Mouse (Mus musculus): ENCODE measurements around the gene Evi5l. TPM values are rescaled to one million over a fixed set of nuclear protein-coding genes. Genes with fewer than 3 reads are reported as not detected.

Gene Evi5l
- total RNA-seq, 1 experiment from 2014 or later: 16.6 TPM

GRCm38 (mm10) chr8:4192807-4193587, 26.6 kb downstream of the Evi5l start:
- peak; percentile 79 for ATAC-seq (ENCODE audit: extremely low read depth, insufficient number of reproducible peaks, low FRiP score, poor library complexity, severe bottlenecking)

GRCm38 (mm10) chr8:4193588-4193894, 27.2 kb downstream of the Evi5l start:
- no peak for ATAC-seq (ENCODE audit: extremely low read depth, insufficient number of reproducible peaks, low FRiP score, poor library complexity, severe bottlenecking)

- peak; percentile 35; the same call in 1 of the 2 replicates for ATAC-seq (ENCODE audit: extremely low read depth, insufficient number of reproducible peaks, low FRiP score, poor library complexity, severe bottlenecking)
Measured at GRCm38 (mm10) chr8:4201321-4201720, 35.0 kb downstream of the Evi5l start.

- no peak for ATAC-seq (ENCODE audit: extremely low read depth, insufficient number of reproducible peaks, low FRiP score, poor library complexity, severe bottlenecking)
Measured at GRCm38 (mm10) chr8:4205246-4206123, 39.1 kb downstream of the Evi5l start.

DNA sequence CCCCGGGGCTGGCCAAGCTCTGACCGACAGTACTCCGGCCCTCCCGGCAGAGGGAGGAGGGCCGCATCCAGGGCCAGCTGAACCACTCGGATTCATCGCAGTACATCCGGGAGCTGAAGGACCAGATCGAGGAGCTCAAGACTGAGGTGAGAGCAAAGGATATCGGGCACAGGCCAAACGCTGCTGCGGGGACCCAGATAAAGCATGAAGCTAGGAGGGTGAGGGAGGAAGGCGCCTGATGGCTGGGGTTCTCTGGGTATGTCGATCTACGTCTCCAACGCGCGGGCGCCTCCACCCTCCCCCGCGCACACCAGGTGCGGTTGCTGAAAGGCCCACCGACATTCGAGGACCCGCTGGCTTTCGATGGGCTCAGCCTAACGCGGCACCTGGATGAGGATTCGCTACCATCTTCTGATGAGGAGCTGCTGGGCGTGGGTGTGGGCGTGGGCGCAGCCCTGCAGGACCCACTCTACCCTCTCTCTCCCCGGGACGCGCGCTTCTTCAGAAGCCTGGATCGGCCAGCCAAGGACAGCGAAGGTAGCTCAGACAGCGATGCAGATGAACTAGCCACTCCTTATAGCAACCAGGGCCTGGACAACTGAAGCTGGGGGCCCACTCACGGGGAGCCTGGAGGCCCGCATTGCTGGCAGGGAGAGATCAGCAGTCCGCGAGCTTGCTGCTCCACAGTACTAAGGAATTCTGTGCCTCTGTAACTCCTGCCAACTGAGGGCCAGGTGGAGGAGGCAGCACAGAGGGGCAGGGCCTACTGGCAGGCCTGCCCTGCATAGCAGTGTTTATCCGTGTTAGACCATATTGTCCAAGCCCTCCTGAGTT, 40.0 kb downstream of the Evi5l start:
- no peak for ATAC-seq (ENCODE audit: extremely low read depth, insufficient number of reproducible peaks, low FRiP score, poor library complexity, severe bottlenecking)

- ATAC-seq (ENCODE audit: extremely low read depth, insufficient number of reproducible peaks, low FRiP score, poor library complexity, severe bottlenecking): no peak
Measured at GRCm38 (mm10) chr8:4207016-4207350, 40.6 kb downstream of the Evi5l start.

- no peak for ATAC-seq (ENCODE audit: extremely low read depth, insufficient number of reproducible peaks, low FRiP score, poor library complexity, severe bottlenecking)
Measured at GRCm38 (mm10) chr8:4211097-4211496, 44.7 kb downstream of the Evi5l start.

DNA sequence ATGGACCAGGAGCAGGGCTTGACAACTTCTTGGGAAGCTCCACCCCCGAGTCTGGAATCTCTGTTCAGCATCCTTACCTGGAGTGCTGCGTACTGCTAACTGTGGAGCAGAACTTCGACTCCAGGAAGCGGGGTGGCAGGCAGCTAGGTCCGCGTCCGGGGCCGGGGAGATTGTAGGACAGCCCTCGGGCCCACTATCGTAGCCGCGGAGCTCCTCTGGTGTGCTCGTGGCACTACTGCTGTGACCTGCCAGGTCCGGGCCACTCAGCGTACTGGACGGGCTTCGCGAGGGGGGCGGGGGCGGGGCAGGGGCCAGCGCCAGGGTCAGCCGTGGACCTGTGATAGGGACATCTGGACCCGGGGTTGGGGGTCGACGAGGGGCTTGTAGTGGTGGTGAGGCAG, 46.4 kb downstream of the Evi5l start:
- peak; percentile 14; the same call in 1 of the 2 replicates for ATAC-seq (ENCODE audit: extremely low read depth, insufficient number of reproducible peaks, low FRiP score, poor library complexity, severe bottlenecking)

DNA sequence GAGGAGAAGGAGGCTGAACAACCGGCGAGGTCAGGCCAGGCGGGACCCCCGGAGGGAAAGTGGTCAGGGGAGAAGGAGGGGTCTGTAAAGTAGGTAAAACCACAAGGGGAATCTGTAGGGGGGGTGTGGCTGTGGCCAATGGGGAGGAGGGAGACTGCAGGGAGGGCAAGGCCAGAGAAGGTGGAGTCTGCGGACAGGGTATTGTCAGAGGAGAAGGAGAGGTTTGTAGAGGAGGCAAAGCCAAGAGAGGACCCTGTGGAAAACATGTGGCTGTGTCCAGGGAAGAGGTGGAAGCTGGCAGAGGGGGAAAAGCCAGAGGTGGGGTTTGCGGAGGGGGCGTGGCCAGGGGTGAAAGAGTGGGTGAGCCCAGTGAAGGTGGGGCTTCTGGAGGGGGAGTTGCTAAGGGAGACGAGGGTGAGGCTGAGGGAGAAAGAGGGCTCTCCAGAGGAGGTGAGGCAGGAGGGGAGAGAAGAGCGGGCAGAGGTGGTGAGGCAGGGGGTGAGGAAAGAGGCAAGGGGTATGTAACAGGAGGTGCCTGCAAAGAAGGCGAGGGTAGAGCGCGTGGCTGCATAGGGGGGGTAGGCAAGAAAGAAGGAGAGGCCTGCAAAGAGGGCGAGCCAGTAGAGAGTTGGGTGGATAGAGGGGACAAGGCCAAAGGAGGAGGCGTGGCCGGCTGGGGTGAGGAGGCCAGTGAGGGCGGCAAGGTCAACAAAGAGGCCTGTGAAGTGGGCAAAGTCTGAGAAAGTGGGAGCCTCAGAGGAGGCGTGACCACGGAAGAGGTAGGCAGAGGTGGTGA, 47.0 kb downstream of the Evi5l start:
- ATAC-seq (ENCODE audit: extremely low read depth, insufficient number of reproducible peaks, low FRiP score, poor library complexity, severe bottlenecking): 0 out of 2 replicates have a peak, but pooled peaks have one; percentile 14

- peak; percentile 68 for ATAC-seq (ENCODE audit: extremely low read depth, insufficient number of reproducible peaks, low FRiP score, poor library complexity, severe bottlenecking)
Measured at GRCm38 (mm10) chr8:4214006-4214980, 47.9 kb downstream of the Evi5l start.

GRCm38 (mm10) chr8:4216296-4216695, 49.9 kb downstream of the Evi5l start:
- no peak for ATAC-seq (ENCODE audit: extremely low read depth, insufficient number of reproducible peaks, low FRiP score, poor library complexity, severe bottlenecking)

GRCm38 (mm10) chr8:4216791-4217621, 50.6 kb downstream of the Evi5l start, which contains the start of gene Prr36:
Gene Prr36 (minus strand): TSS chr8:4217459.
- ATAC-seq (ENCODE audit: extremely low read depth, insufficient number of reproducible peaks, low FRiP score, poor library complexity, severe bottlenecking): no peak

DNA sequence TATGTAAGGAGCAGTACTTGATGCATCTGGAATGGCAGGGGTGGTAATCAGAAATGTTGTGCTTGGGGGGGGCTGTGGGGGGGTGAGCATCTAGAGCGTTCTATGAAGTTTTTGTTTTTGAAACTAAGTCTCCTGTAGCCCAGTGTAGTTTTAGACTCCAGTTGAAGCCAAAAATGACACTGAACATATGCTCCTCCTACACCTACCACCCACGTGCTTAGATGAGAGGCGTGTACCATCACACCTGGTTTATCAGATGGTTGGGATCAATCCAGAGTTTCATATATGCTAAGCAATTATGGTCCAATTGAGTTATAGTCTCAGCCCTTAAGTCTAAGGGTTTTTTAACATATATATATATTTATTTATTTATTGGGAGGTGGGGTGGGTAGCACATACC, 53.2 kb downstream of the Evi5l start:
- ATAC-seq (ENCODE audit: extremely low read depth, insufficient number of reproducible peaks, low FRiP score, poor library complexity, severe bottlenecking): no peak

DNA sequence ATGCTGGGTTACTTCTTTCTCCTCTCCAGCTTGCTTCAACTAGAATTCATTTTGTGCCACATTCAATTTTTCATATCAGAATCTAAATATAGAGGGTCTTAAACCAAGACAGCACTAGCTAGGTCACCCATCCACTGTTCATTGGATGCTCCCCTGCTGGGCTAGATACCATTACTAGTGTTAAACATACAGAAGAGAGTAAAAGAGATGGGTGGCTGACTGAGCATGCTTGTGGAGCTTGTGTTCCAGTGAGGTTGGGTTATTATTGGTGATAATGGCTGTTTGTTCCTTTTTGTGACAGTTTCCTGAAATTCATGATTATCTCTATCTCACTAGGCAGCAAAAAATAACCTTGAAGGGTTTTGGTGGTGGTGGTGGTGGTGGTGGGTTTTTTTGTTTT, 55.7 kb downstream of the Evi5l start:
- ATAC-seq (ENCODE audit: extremely low read depth, insufficient number of reproducible peaks, low FRiP score, poor library complexity, severe bottlenecking): no peak

DNA sequence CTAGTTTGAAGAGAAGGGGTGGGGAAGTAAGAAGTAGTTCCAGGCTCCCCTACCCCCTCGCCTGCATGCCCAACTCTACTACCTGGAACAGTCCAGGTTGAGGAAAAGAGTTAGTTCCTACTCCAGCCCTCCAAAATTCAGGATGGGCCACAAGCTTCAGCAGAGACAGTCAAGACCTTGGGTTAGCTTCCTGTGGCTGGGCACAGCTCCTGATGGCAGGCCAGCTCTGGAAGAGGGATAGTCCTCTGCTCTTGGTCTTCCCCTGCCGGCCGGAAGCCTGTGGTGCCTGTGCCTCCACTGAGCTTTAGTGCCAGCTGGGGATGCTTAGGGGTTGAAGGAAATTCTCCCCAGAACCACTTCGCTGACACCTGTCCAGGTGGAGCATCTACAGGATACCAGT, 60.0 kb downstream of the Evi5l start:
- ATAC-seq (ENCODE audit: extremely low read depth, insufficient number of reproducible peaks, low FRiP score, poor library complexity, severe bottlenecking): no peak

- ATAC-seq (ENCODE audit: extremely low read depth, insufficient number of reproducible peaks, low FRiP score, poor library complexity, severe bottlenecking): no peak
Measured at GRCm38 (mm10) chr8:4226739-4227347, 60.5 kb downstream of the Evi5l start, which contains the start of gene Lrrc8e. Gene Lrrc8e (plus strand): TSS chr8:4226827.

Measured in neutrophil, adult 5-6 weeks (primary cell).